In genomic region chr17:82199031-82199642, GRCm38 (mm10) we compare ENCODE assay signal across 15 mouse cellular contexts.
A peak's percentile ranks its signal among the peaks of the same experiment; 100 is the strongest.
DNase-seq lines count a peak whose midpoint lies in the region; ATAC-seq lines count a peak whose summit lies in the region.
"Had no signal": no experiment of that assay in that cellular context is flagged by ENCODE, and none has a peak within 500 bp of the region (broad histone marks: within the 10 kb centered on the region; RNA-seq: fewer than 3 reads in every experiment).

No protein-coding gene starts in this region.

- no peak overlapping the region for H3K27ac ChIP-seq in forebrain, embryonic 12.5 days
- no peak overlapping the region for H3K27ac ChIP-seq in forebrain, embryonic 10.5 days
- no peak overlapping the region for H3K27ac ChIP-seq in hindbrain, embryonic 16.5 days (ENCODE audit: low read depth, low read length)
- H3K27ac ChIP-seq in neural tube, embryonic 14.5 days (ENCODE audit: low read depth, low read length) = no peak overlapping the region
- H3K27ac ChIP-seq: heart, adult 2 months; kidney, embryonic 15.5 days; limb, embryonic 13.5 days had no signal

- no peak for DNase-seq in forebrain, embryonic 10.5 days (ENCODE audit: extremely low spot score, low spot score)
- DNase-seq in embryo, embryonic 10.5 days (ENCODE audit: low spot score) = peak; percentile 15
- no peak for DNase-seq in heart, adult 8-10 months (ENCODE audit: low spot score)
- no peak for DNase-seq in adrenal gland, adult 2 months
- no peak for DNase-seq in frontal cortex, postnatal 10 days (ENCODE audit: low spot score in 2 of 2)
- DNase-seq: heart, adult 2 months; heart, postnatal 36 days; lung, adult 18-20 months; spleen, adult 18-20 months had no signal

- no peaks in the 10 kb centered on the region for H3K9me3 ChIP-seq in forebrain, embryonic 12.5 days
- H3K9me3 ChIP-seq in forebrain, embryonic 10.5 days = no peaks in the 10 kb centered on the region
- H3K9me3 ChIP-seq in hindbrain, embryonic 16.5 days (ENCODE audit: control insufficient read depth, low read length) = no peaks in the 10 kb centered on the region
- no peaks in the 10 kb centered on the region for H3K9me3 ChIP-seq in neural tube, embryonic 14.5 days (ENCODE audit: control insufficient read depth, low read length)
- H3K9me3 ChIP-seq: kidney, embryonic 15.5 days; limb, embryonic 13.5 days had no signal

- H3K9ac ChIP-seq in forebrain, embryonic 12.5 days = no peak overlapping the region
- no peak overlapping the region for H3K9ac ChIP-seq in hindbrain, embryonic 16.5 days (ENCODE audit: low read depth, low read length)
- H3K9ac ChIP-seq in neural tube, embryonic 14.5 days (replicated peaks; ENCODE audit: low read depth, low read length) = no peak overlapping the region
- H3K9ac ChIP-seq: kidney, embryonic 15.5 days; limb, embryonic 13.5 days had no signal

- H3K4me2 ChIP-seq in forebrain, embryonic 12.5 days = no peak overlapping the region
- no peak overlapping the region for H3K4me2 ChIP-seq in hindbrain, embryonic 16.5 days (ENCODE audit: low read length)
- H3K4me2 ChIP-seq in neural tube, embryonic 14.5 days (ENCODE audit: low read depth, low read length) = no peak overlapping the region
- H3K4me2 ChIP-seq: kidney, embryonic 15.5 days; limb, embryonic 13.5 days had no signal

- WGBS in forebrain, embryonic 12.5 days = 34% methylated on average over 5 of the region's 5 CpGs
- 37% methylated on average over 5 of the region's 5 CpGs for WGBS in forebrain, embryonic 10.5 days
- 12% methylated on average over 5 of the region's 5 CpGs for WGBS in hindbrain, embryonic 16.5 days
- 17% methylated on average over 5 of the region's 5 CpGs for WGBS in neural tube, embryonic 14.5 days

- peak; percentile 61 for ATAC-seq in forebrain, embryonic 12.5 days (ENCODE audit: low FRiP score)
- ATAC-seq in hindbrain, embryonic 16.5 days = peak; percentile 84
- peak; percentile 38; the same call in 1 of the 2 replicates for ATAC-seq in neural tube, embryonic 14.5 days (ENCODE audit: low read depth)
- ATAC-seq: CD4-positive, CD25-positive, alpha-beta regulatory T cell, adult 4 months had no signal

- no peaks in the 10 kb centered on the region for H3K36me3 ChIP-seq in forebrain, embryonic 12.5 days (replicated peaks)
- no peaks in the 10 kb centered on the region for H3K36me3 ChIP-seq in forebrain, embryonic 10.5 days (replicated peaks)
- no peaks in the 10 kb centered on the region for H3K36me3 ChIP-seq in hindbrain, embryonic 16.5 days (ENCODE audit: control insufficient read depth, insufficient read depth, low read length)
- H3K36me3 ChIP-seq in neural tube, embryonic 14.5 days (ENCODE audit: control insufficient read depth, insufficient read depth, low read length) = no peaks in the 10 kb centered on the region
- H3K36me3 ChIP-seq: kidney, embryonic 15.5 days; limb, embryonic 13.5 days had no signal

- H3K4me3 ChIP-seq in forebrain, embryonic 12.5 days (replicated peaks) = no peak overlapping the region
- H3K4me3 ChIP-seq in forebrain, embryonic 10.5 days = no peak overlapping the region
- no peak overlapping the region for H3K4me3 ChIP-seq in hindbrain, embryonic 16.5 days (ENCODE audit: low read length)
- H3K4me3 ChIP-seq in neural tube, embryonic 14.5 days (ENCODE audit: low read depth, low read length) = no peak overlapping the region
- H3K4me3 ChIP-seq: heart, adult 2 months; kidney, embryonic 15.5 days; limb, embryonic 13.5 days had no signal

- no peaks in the 10 kb centered on the region for H3K27me3 ChIP-seq in forebrain, embryonic 12.5 days
- no peaks in the 10 kb centered on the region for H3K27me3 ChIP-seq in forebrain, embryonic 10.5 days (ENCODE audit: poor library complexity, severe bottlenecking)
- no peaks in the 10 kb centered on the region for H3K27me3 ChIP-seq in hindbrain, embryonic 16.5 days (replicated peaks; ENCODE audit: control insufficient read depth, insufficient read depth, low read length)
- no peaks in the 10 kb centered on the region for H3K27me3 ChIP-seq in neural tube, embryonic 14.5 days (ENCODE audit: control insufficient read depth, insufficient read depth, low read length)
- H3K27me3 ChIP-seq: kidney, embryonic 15.5 days; limb, embryonic 13.5 days had no signal

- H3K4me1 ChIP-seq in forebrain, embryonic 12.5 days = no peaks in the 10 kb centered on the region
- H3K4me1 ChIP-seq in forebrain, embryonic 10.5 days = no peaks in the 10 kb centered on the region; the same call in 1 of the 2 replicates
- H3K4me1 ChIP-seq in hindbrain, embryonic 16.5 days (ENCODE audit: control insufficient read depth, insufficient read depth, low read depth, low read length) = no peaks in the 10 kb centered on the region
- no peaks in the 10 kb centered on the region for H3K4me1 ChIP-seq in neural tube, embryonic 14.5 days (ENCODE audit: control insufficient read depth, insufficient read depth, low read length)
- H3K4me1 ChIP-seq: kidney, embryonic 15.5 days; limb, embryonic 13.5 days had no signal
